Mouse (Mus musculus) liver, embryonic 14.5 days (tissue): ENCODE results near the gene Chat. TPM values are rescaled to one million over a fixed set of nuclear protein-coding genes. Genes with fewer than 3 reads are reported as not detected.

Experiments used
- ATAC-seq: fragments of 200-750 bp; cut with Nextera tagmentation; 2 replicates; pipeline ENCODE4 v1.8.0; 2017; ENCODE audit warnings: moderate number of reproducible peaks, mild to moderate bottlenecking, moderate library complexity; ENCODE audit not compliant: insufficient read depth
- DNase-seq, 3 experiments: peaks; one replicate each; pipeline ENCODE4 v3.0.0-alpha.2; 2012 to 2013; ENCODE audit warnings: low read depth in 3 of 3, low spot score in 3 of 3
- H3K27ac ChIP-seq: fragments of 300-500 bp; sonication (generic); 2 replicates; pipeline ENCODE4 v1.5.1; 2014; ENCODE audit warnings: moderate library complexity, mild to moderate bottlenecking, control low read depth, inconsistent platforms
- H3K27me3 ChIP-seq: fragments of 300-500 bp; sonication (generic); 2 replicates; pipeline ENCODE4 v1.6.1; 2014; ENCODE audit warnings: mild to moderate bottlenecking, low read length, moderate library complexity; ENCODE audit not compliant: control insufficient read depth, insufficient read depth
- H3K36me3 ChIP-seq: fragments of 300-500 bp; sonication (generic); replicated peaks from 2 replicates; pipeline ENCODE4 v1.6.1; 2014; ENCODE audit warnings: low read depth; ENCODE audit not compliant: control insufficient read depth, insufficient read depth
- H3K4me1 ChIP-seq, 2 experiments: fragments of 200-500 bp in 1 of 2; fragments of 300-500 bp in 1 of 2; sonication (generic) in 1 of 2; replicated peaks; 2 replicates each; pipeline ENCODE4 v1.6.1; 2012 to 2014; ENCODE audit warnings: antibody characterized with exemption in 1 of 2, inconsistent platforms in 1 of 2, low read length in 1 of 2; ENCODE audit not compliant: control insufficient read depth in 2 of 2, insufficient read depth in 2 of 2
- H3K4me2 ChIP-seq: fragments of 300-500 bp; sonication (generic); 2 replicates; pipeline ENCODE4 v1.6.1; 2014; ENCODE audit warnings: low read depth, mild to moderate bottlenecking, control low read depth, moderate library complexity
- H3K4me3 ChIP-seq, 2 experiments: fragments of 200-500 bp in 1 of 2; fragments of 300-500 bp in 1 of 2; sonication (generic) in 1 of 2; 2 replicates each; pipeline ENCODE4 v1.5.1; 2012 to 2014; ENCODE audit warnings: low read depth in 2 of 2, low read length in 2 of 2, mild to moderate bottlenecking in 2 of 2, control low read depth in 1 of 2, inconsistent platforms in 1 of 2, moderate library complexity in 1 of 2; ENCODE audit not compliant: insufficient read depth in 1 of 2
- H3K9ac ChIP-seq: fragments of 300-500 bp; sonication (generic); replicated peaks from 2 replicates; pipeline ENCODE4 v1.6.1; 2014; ENCODE audit warnings: mild to moderate bottlenecking, control low read depth, moderate library complexity
- H3K9me3 ChIP-seq: fragments of 300-500 bp; sonication (generic); 2 replicates; pipeline ENCODE4 v1.6.1; 2016; ENCODE audit warnings: low read length, mixed read lengths; ENCODE audit not compliant: control insufficient read depth
- CTCF ChIP-seq: IDR thresholded peaks from 2 replicates; pipeline ENCODE4 v1.5.1; 2016; ENCODE audit warnings: antibody characterized with exemption, low read depth, control low read depth
- EP300 ChIP-seq: IDR thresholded peaks from 2 replicates; pipeline ENCODE4 v1.6.1; 2016; ENCODE audit warnings: antibody characterized with exemption, low read depth
- WGBS: fragments of 180-500 bp; shearing (Covaris S2); extraction: QIAGEN DNeasy Blood & Tissue Kit; methylation state at CpG from one replicate; pipeline ENCODE4 v1.1.7; 2014; ENCODE audit not compliant: insufficient replicate concordance; 5-methylcytosine and 5-hydroxymethylcytosine counted together
- polyA plus RNA-seq, 2 experiments: library from polyadenylated mRNA; depleted of rRNA in 1 of 2; stranded (reverse) in 1 of 2; unstranded in 1 of 2; fragments of >200 nt; fragmentation: Nextera tagmentation in 1 of 2; extraction: Ambion mirVana in 1 of 2; gene quantifications; 2 replicates each; pipeline versions ENCODE4 v1.2.1 to v1.2.3; 2012 to 2014

The Chat gene
- polyA plus RNA-seq, 2 experiments: not detected

DNA sequence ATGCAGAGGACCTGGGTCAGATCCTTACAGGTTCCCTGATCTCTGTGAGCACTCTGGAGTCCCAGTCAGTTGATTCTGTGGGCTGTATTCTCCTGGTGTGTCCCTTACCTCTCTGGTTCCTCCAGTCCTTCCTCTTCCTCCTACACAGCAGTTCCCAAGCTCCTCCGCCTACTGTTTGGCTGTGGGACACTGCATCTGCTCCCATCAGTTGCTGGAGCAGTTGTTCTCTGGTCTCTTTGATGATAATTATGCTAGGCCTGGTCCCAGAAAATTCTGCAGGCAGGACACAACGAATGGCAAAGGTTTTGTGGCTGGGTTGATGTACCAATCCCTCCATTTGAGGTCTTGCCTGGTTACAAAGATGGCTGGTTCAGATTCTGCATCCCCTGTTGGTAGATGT lies 35.5 kb upstream of the Chat start:
- no peak for DNase-seq
- WGBS: 58% methylated on average over 2 of the region's 2 CpGs
- TF ChIP-seq EP300 (no peak), CTCF (no peak)

GRCm38 (mm10) chr14:32496115-32496850 lies 30.5 kb upstream of the Chat start:
- TF ChIP-seq EP300 (no peak), CTCF (no peak)
- H3K27me3 ChIP-seq: peaks cover 4% of the 10 kb centered on the region; the same call in 1 of the 2 replicates
- no peak overlapping the region for H3K9ac ChIP-seq
- no peak overlapping the region for H3K27ac ChIP-seq
- H3K36me3 ChIP-seq: no peaks in the 10 kb centered on the region
- no peak for ATAC-seq
- no peak for DNase-seq
- no peaks in the 10 kb centered on the region for H3K9me3 ChIP-seq
- WGBS: 35% methylated on average over 8 of the region's 8 CpGs
- H3K4me3 ChIP-seq: no peak overlapping the region
- H3K4me2 ChIP-seq: no peak overlapping the region
- H3K4me1 ChIP-seq: no peaks in the 10 kb centered on the region

More for the DNA sequence above, 35.5 kb upstream of the Chat start:
- Histone ChIP-seq H3K4me3 (no peak overlapping the region), H3K9ac (no peak overlapping the region), H3K9me3 (no peaks in the 10 kb centered on the region), H3K4me2 (no peak overlapping the region), H3K27ac (no peak overlapping the region), H3K36me3 (no peaks in the 10 kb centered on the region), H3K27me3 (no peaks in the 10 kb centered on the region), H3K4me1 (no peaks in the 10 kb centered on the region)
- no peak for ATAC-seq

GRCm38 (mm10) chr14:32492521-32492920 lies 26.7 kb upstream of the Chat start:
- H3K9me3 ChIP-seq: no peaks in the 10 kb centered on the region
- H3K27me3 ChIP-seq: peaks cover 4% of the 10 kb centered on the region; the same call in 1 of the 2 replicates
- H3K36me3 ChIP-seq: no peaks in the 10 kb centered on the region
- H3K4me1 ChIP-seq: no peaks in the 10 kb centered on the region
- H3K9ac ChIP-seq: no peak overlapping the region
- DNase-seq (peak in 1 of 3 experiments; percentile 28), ATAC-seq (no peak)
- H3K4me2 ChIP-seq: no peak overlapping the region
- TF ChIP-seq EP300 (no peak), CTCF (no peak)
- 7% methylated on average over 13 of the region's 13 CpGs for WGBS
- H3K27ac ChIP-seq: no peak overlapping the region
- H3K4me3 ChIP-seq: no peak overlapping the region

DNA sequence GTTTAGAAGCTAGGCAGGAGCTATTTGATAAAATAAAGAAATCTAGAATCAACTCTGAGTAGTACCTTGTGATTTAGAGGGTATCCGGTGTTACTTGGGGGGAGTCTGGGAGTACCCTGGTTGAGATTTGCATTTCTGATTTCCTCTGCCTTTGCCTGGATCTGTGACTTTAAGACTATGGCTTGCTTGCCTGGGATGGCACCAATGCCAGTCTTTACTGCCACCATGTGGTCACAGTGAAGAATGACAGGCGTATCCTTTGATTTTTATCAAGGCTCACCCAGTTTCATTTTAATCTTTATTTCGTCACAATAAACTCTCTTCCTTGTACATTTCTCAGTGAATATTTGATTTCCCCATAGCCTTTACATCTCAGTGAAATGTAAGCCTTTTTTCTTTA lies 16.3 kb upstream of the Chat start:
- Histone ChIP-seq H3K9ac (no peak overlapping the region), H3K36me3 (no peaks in the 10 kb centered on the region), H3K27me3 (no peaks in the 10 kb centered on the region), H3K4me3 (no peak overlapping the region), H3K4me1 (no peaks in the 10 kb centered on the region), H3K4me2 (no peak overlapping the region), H3K27ac (no peak overlapping the region), H3K9me3 (no peaks in the 10 kb centered on the region)
- DNase-seq (peak in 2 of 3 experiments; percentile 2 to 17), ATAC-seq (no peak)
- WGBS: 5% methylated on average over 3 of the region's 3 CpGs
- TF ChIP-seq CTCF (peak; percentile 80), EP300 (no peak)

- no peak overlapping the region for H3K4me3 ChIP-seq
- no peak overlapping the region for H3K27ac ChIP-seq
- H3K4me1 ChIP-seq: no peaks in the 10 kb centered on the region
- no peaks in the 10 kb centered on the region for H3K9me3 ChIP-seq
- no peak for DNase-seq
- no peak overlapping the region for H3K4me2 ChIP-seq
- no peaks in the 10 kb centered on the region for H3K36me3 ChIP-seq
- 30% methylated on average over 1 of the region's 1 CpGs for WGBS
- ATAC-seq: no peak
- no peak overlapping the region for H3K9ac ChIP-seq
- H3K27me3 ChIP-seq: no peaks in the 10 kb centered on the region
- TF ChIP-seq CTCF: no peak
- no peak for TF ChIP-seq EP300
Measured at GRCm38 (mm10) chr14:32477581-32477980, 11.8 kb upstream of the Chat start.
